Mouse (Mus musculus) thymus, adult 2 months (tissue): ENCODE data around the gene Zfp324. TPM values are rescaled to one million over a fixed set of nuclear protein-coding genes. Genes with fewer than 3 reads are reported as not detected.

ENCODE experiments used
- DNase-seq: peaks from one replicate; pipeline ENCODE4 v3.0.0; 2021
- H3K27ac ChIP-seq: fragments of 200-500 bp; 2 replicates; pipeline ENCODE4 v1.5.1; 2012; ENCODE audit warnings: low read length, control low read depth; ENCODE audit not compliant: control insufficient read depth, insufficient read depth
- H3K27me3 ChIP-seq: fragments of 200-500 bp; 2 replicates; pipeline ENCODE4 v1.6.1; 2012; ENCODE audit warnings: mild to moderate bottlenecking, low read length, moderate library complexity, mixed read lengths; ENCODE audit not compliant: control insufficient read depth, insufficient read depth
- H3K36me3 ChIP-seq: fragments of 200-500 bp; 2 replicates; pipeline ENCODE4 v1.6.1; 2012; ENCODE audit warnings: mild to moderate bottlenecking, low read length, moderate library complexity; ENCODE audit not compliant: control insufficient read depth, insufficient read depth
- H3K4me1 ChIP-seq: fragments of 200-500 bp; replicated peaks from 2 replicates; pipeline ENCODE4 v1.6.1; 2012; ENCODE audit warnings: low read length; ENCODE audit not compliant: control insufficient read depth, insufficient read depth
- H3K4me3 ChIP-seq: fragments of 200-500 bp; 2 replicates; pipeline ENCODE4 v1.5.1; 2012; ENCODE audit warnings: mild to moderate bottlenecking, low read length, control low read depth, moderate library complexity; ENCODE audit not compliant: control insufficient read depth, insufficient read depth
- CTCF ChIP-seq: fragments of 200-500 bp; IDR thresholded peaks from 2 replicates; pipeline ENCODE4 v1.5.1; 2012; ENCODE audit warnings: mild to moderate bottlenecking, control low read depth, low read length, moderate library complexity, borderline replicate concordance; ENCODE audit not compliant: control insufficient read depth, poor library complexity, insufficient read depth; ENCODE audit errors: extremely low read depth
- POLR2A ChIP-seq: fragments of 200-500 bp; IDR thresholded peaks from 2 replicates; pipeline ENCODE4 v1.6.1; 2012; ENCODE audit warnings: mild to moderate bottlenecking, low read length, control low read depth, moderate library complexity; ENCODE audit not compliant: control insufficient read depth, poor library complexity, insufficient read depth; ENCODE audit errors: extremely low read depth
- WGBS: fragments of 180-500 bp; shearing (Covaris S2); methylation state at CpG from one replicate; pipeline ENCODE4 v1.1.7; 2018; 5-methylcytosine and 5-hydroxymethylcytosine counted together
- polyA plus RNA-seq: library from polyadenylated mRNA; depleted of rRNA; stranded (reverse); fragments of >200 nt; gene quantifications from 2 replicates; pipeline ENCODE4 v1.2.3, GENCODE M21; 2012

Zfp324 gene
- polyA plus RNA-seq, 1 experiment = 8.7 TPM

GRCm38 (mm10) chr7:12995862-12996261 lies 30.2 kb downstream of the Zfp324 start:
- Histone ChIP-seq H3K4me3 (no peak overlapping the region), H3K4me1 (no peaks in the 10 kb centered on the region), H3K27me3 (no peaks in the 10 kb centered on the region), H3K27ac (no peak overlapping the region), H3K36me3 (no peaks in the 10 kb centered on the region)
- TF ChIP-seq POLR2A = no peak
- TF ChIP-seq CTCF = no peak
- no peak for DNase-seq

- no peaks in the 10 kb centered on the region for H3K4me1 ChIP-seq
- DNase-seq = no peak
- H3K36me3 ChIP-seq = no peaks in the 10 kb centered on the region
- H3K27ac ChIP-seq = no peak overlapping the region
- no peaks in the 10 kb centered on the region for H3K27me3 ChIP-seq
- TF ChIP-seq CTCF = no peak
- TF ChIP-seq POLR2A = no peak
- H3K4me3 ChIP-seq = no peak overlapping the region
- 83% methylated on average over 5 of the region's 5 CpGs for WGBS
These were observed 31.6 kb downstream of the Zfp324 start for GRCm38 (mm10) chr7:12997230-12997629.

GRCm38 (mm10) chr7:12998053-12998452 lies 32.4 kb downstream of the Zfp324 start, which contains the start of gene Slc27a5:
Gene Slc27a5 (minus strand): TSS chr7:12998192.
- Histone ChIP-seq H3K27ac (no peak within 1 kb of the TSS), H3K4me3 (no peak within 1 kb of the TSS), H3K4me1 (no peaks in the 10 kb centered on the region), H3K36me3 (no peaks in the 10 kb centered on the region), H3K27me3 (no peaks in the 10 kb centered on the region)
- TF ChIP-seq CTCF = no peak
- no peak for TF ChIP-seq POLR2A
- 89% methylated on average over 5 of the region's 5 CpGs for WGBS
- no peak for DNase-seq

- Histone ChIP-seq H3K27me3 (no peaks in the 10 kb centered on the region), H3K36me3 (no peaks in the 10 kb centered on the region), H3K27ac (no peak within 1 kb of the TSS), H3K4me3 (no peak within 1 kb of the TSS), H3K4me1 (no peaks in the 10 kb centered on the region)
- 90% methylated on average over 3 of the region's 3 CpGs for WGBS
- TF ChIP-seq CTCF = no peak
- no peak for TF ChIP-seq POLR2A
- DNase-seq = no peak
These were observed 33.2 kb downstream of the Zfp324 start, which contains the start of gene Trim28 for GRCm38 (mm10) chr7:12998851-12999250. Gene Trim28 (plus strand): TSS chr7:12999114.

- H3K36me3 ChIP-seq = peaks cover under 1% of the 10 kb centered on the region
- H3K4me1 ChIP-seq = no peaks in the 10 kb centered on the region
- TF ChIP-seq CTCF (no peak), POLR2A (no peak)
- no peak overlapping the region for H3K27ac ChIP-seq
- no peaks in the 10 kb centered on the region for H3K27me3 ChIP-seq
- WGBS = 94% methylated on average over 1 of the region's 1 CpGs
- H3K4me3 ChIP-seq = no peak overlapping the region
- DNase-seq = no peak
These were observed 35.9 kb downstream of the Zfp324 start for GRCm38 (mm10) chr7:13001584-13001983.

- TF ChIP-seq CTCF (no peak), POLR2A (no peak)
- Histone ChIP-seq H3K4me1 (no peaks in the 10 kb centered on the region), H3K27ac (no peak overlapping the region), H3K36me3 (peaks cover 10% of the 10 kb centered on the region), H3K4me3 (no peak overlapping the region), H3K27me3 (no peaks in the 10 kb centered on the region)
- no peak for DNase-seq
- WGBS = 91% methylated on average over 5 of the region's 5 CpGs
These were observed 37.7 kb downstream of the Zfp324 start for GRCm38 (mm10) chr7:13003380-13003779.

- H3K36me3 ChIP-seq = peaks cover 10% of the 10 kb centered on the region
- H3K27me3 ChIP-seq = no peaks in the 10 kb centered on the region
- H3K27ac ChIP-seq = no peak overlapping the region
- WGBS = 94% methylated on average over 17 of the region's 17 CpGs
- no peak overlapping the region for H3K4me3 ChIP-seq
- TF ChIP-seq POLR2A (no peak), CTCF (no peak)
- H3K4me1 ChIP-seq = peaks cover 11% of the 10 kb centered on the region
- no peak for DNase-seq
These were observed 40.4 kb downstream of the Zfp324 start for GRCm38 (mm10) chr7:13006011-13006410.
